Mouse (Mus musculus) stomach, postnatal 0 days (tissue): ENCODE data around the gene Gm5134. TPM values are rescaled to one million over a fixed set of nuclear protein-coding genes. Genes with fewer than 3 reads are reported as not detected.

Experiments used
- ATAC-seq: fragments of 200-750 bp; cut with Nextera tagmentation; 2 replicates; pipeline ENCODE4 v1.8.0; 2017; ENCODE audit not compliant: low FRiP score, low TSS enrichment
- DNase-seq: peaks from one replicate; pipeline ENCODE4 v3.0.0-alpha.2; 2016; ENCODE audit warnings: low spot score
- H3K27ac ChIP-seq: fragments of 300-500 bp; sonication (generic); replicated peaks from 2 replicates; pipeline ENCODE4 v1.5.1; 2014; ENCODE audit warnings: mild to moderate bottlenecking, control low read depth
- H3K27me3 ChIP-seq: fragments of 300-500 bp; sonication (generic); 2 replicates; pipeline ENCODE4 v1.6.1; 2014; ENCODE audit warnings: low read length; ENCODE audit not compliant: control insufficient read depth, insufficient read depth
- H3K36me3 ChIP-seq: fragments of 300-500 bp; sonication (generic); 2 replicates; pipeline ENCODE4 v1.6.1; 2014; ENCODE audit warnings: low read length, mixed read lengths; ENCODE audit not compliant: control insufficient read depth, insufficient read depth
- H3K4me1 ChIP-seq: fragments of 300-500 bp; sonication (generic); replicated peaks from 2 replicates; pipeline ENCODE4 v1.6.1; 2014; ENCODE audit warnings: antibody characterized with exemption; ENCODE audit not compliant: control insufficient read depth, insufficient read depth
- H3K4me2 ChIP-seq: fragments of 300-500 bp; sonication (generic); replicated peaks from 2 replicates; pipeline ENCODE4 v1.6.1; 2014; ENCODE audit warnings: low read depth, mild to moderate bottlenecking, control low read depth, moderate library complexity
- H3K4me3 ChIP-seq: fragments of 300-500 bp; sonication (generic); 2 replicates; pipeline ENCODE4 v1.5.1; 2014; ENCODE audit warnings: low read depth, low read length, control low read depth
- H3K9ac ChIP-seq: fragments of 300-500 bp; sonication (generic); 2 replicates; pipeline ENCODE4 v1.6.1; 2014; ENCODE audit warnings: mild to moderate bottlenecking, low read length, control low read depth, mixed read lengths
- H3K9me3 ChIP-seq: fragments of 300-500 bp; sonication (generic); 2 replicates; pipeline ENCODE4 v1.6.1; 2016; ENCODE audit warnings: low read length; ENCODE audit not compliant: control insufficient read depth
- CTCF ChIP-seq: IDR thresholded peaks from 2 replicates; pipeline ENCODE4 v1.5.1; 2016; ENCODE audit warnings: antibody characterized with exemption, low read depth, mild to moderate bottlenecking, moderate library complexity
- EP300 ChIP-seq: optimal IDR thresholded peaks from 2 replicates; pipeline ENCODE3; 2016; ENCODE audit warnings: antibody characterized with exemption
- WGBS: fragments of 180-500 bp; shearing (Covaris S2); extraction: QIAGEN DNeasy Blood & Tissue Kit; methylation state at CpG from one replicate; pipeline ENCODE4 v1.1.7; 2014; 5-methylcytosine and 5-hydroxymethylcytosine counted together
- polyA plus RNA-seq: library from polyadenylated mRNA; unstranded; fragments of >200 nt; fragmentation: Nextera tagmentation; extraction: Ambion mirVana; gene quantifications from 2 replicates; pipeline ENCODE4 v1.2.1, GENCODE M21; 2015

The Gm5134 gene
- polyA plus RNA-seq, 1 experiment from 2014 or later, result not detected

- Histone ChIP-seq H3K4me2 (0 out of 2 replicates have a peak overlapping the region, but pooled peaks have one; percentile 14), H3K9ac (no peak overlapping the region), H3K9me3 (no peaks in the 10 kb centered on the region), H3K27ac (no peak overlapping the region), H3K27me3 (no peaks in the 10 kb centered on the region), H3K36me3 (peaks cover 4% of the 10 kb centered on the region; the same call in 1 of the 2 replicates), H3K4me1 (peaks cover 4% of the 10 kb centered on the region; the same call in 1 of the 2 replicates), H3K4me3 (no peak overlapping the region)
- DNase-seq (no peak), ATAC-seq (no peak)
- TF ChIP-seq CTCF, result no peak
- no peak for TF ChIP-seq EP300
- WGBS, result 12% methylated on average over 6 of the region's 6 CpGs
These were observed 24.0 kb upstream of the Gm5134 start for GRCm38 (mm10) chr10:75930304-75930703.

GRCm38 (mm10) chr10:75931311-75931710, 23.0 kb upstream of the Gm5134 start:
- WGBS, result 12% methylated on average over 7 of the region's 7 CpGs
- ATAC-seq (no peak), DNase-seq (no peak)
- peak overlapping the region; percentile 82; the same call in 1 of the 2 replicates for H3K9ac ChIP-seq
- peak overlapping the region; percentile 58; the same call in 1 of the 2 replicates for H3K4me3 ChIP-seq
- H3K27ac ChIP-seq, result no peak overlapping the region
- no peaks in the 10 kb centered on the region for H3K9me3 ChIP-seq
- H3K36me3 ChIP-seq, result peaks cover under 1% of the 10 kb centered on the region; the same call in 1 of the 2 replicates
- TF ChIP-seq EP300 (no peak), CTCF (no peak)
- peak overlapping the region; percentile 91 for H3K4me2 ChIP-seq
- peaks cover 6% of the 10 kb centered on the region; the same call in 1 of the 2 replicates for H3K4me1 ChIP-seq
- no peaks in the 10 kb centered on the region for H3K27me3 ChIP-seq

- H3K27ac ChIP-seq, result peak overlapping the region; percentile 45; the same call in 1 of the 2 replicates
- DNase-seq (peak; percentile 81), ATAC-seq (peak; percentile 65)
- no peaks in the 10 kb centered on the region for H3K9me3 ChIP-seq
- WGBS, result 1% methylated on average over 41 of the region's 44 CpGs
- H3K4me1 ChIP-seq, result peaks cover 11% of the 10 kb centered on the region
- peak overlapping the region; percentile 58 for H3K4me3 ChIP-seq
- no peaks in the 10 kb centered on the region for H3K27me3 ChIP-seq
- H3K36me3 ChIP-seq, result no peaks in the 10 kb centered on the region
- peak overlapping the region; percentile 91 for H3K4me2 ChIP-seq
- peak overlapping the region; percentile 82 for H3K9ac ChIP-seq
- no peak for TF ChIP-seq EP300
- no peak for TF ChIP-seq CTCF
These were observed 22.1 kb upstream of the Gm5134 start for GRCm38 (mm10) chr10:75932081-75932678.

- peak within 1 kb of the TSS; percentile 45; the same call in 1 of the 2 replicates for H3K27ac ChIP-seq
- H3K9me3 ChIP-seq, result no peaks in the 10 kb centered on the region
- ATAC-seq, result no peak
- peaks cover 11% of the 10 kb centered on the region for H3K4me1 ChIP-seq
- WGBS, result 45% methylated on average over 6 of the region's 6 CpGs
- no peaks in the 10 kb centered on the region for H3K27me3 ChIP-seq
- H3K36me3 ChIP-seq, result no peaks in the 10 kb centered on the region
- H3K4me3 ChIP-seq, result peak within 1 kb of the TSS; percentile 58
- H3K4me2 ChIP-seq, result peak within 1 kb of the TSS; percentile 91
- peak within 1 kb of the TSS; percentile 82 for H3K9ac ChIP-seq
- TF ChIP-seq CTCF (no peak), EP300 (no peak)
- DNase-seq, result no peak
These were observed 21.4 kb upstream of the Gm5134 start, which contains the start of gene Chchd10 for GRCm38 (mm10) chr10:75932891-75933290. Gene Chchd10, plus strand, starts transcription at chr10:75933130.

- H3K4me2 ChIP-seq, result no peak overlapping the region; the same call in 1 of the 2 replicates
- no peaks in the 10 kb centered on the region for H3K36me3 ChIP-seq
- H3K4me3 ChIP-seq, result no peak overlapping the region
- ATAC-seq (no peak), DNase-seq (no peak)
- peaks cover 11% of the 10 kb centered on the region for H3K4me1 ChIP-seq
- H3K27me3 ChIP-seq, result no peaks in the 10 kb centered on the region
- H3K9ac ChIP-seq, result no peak overlapping the region
- no peak for TF ChIP-seq EP300
- TF ChIP-seq CTCF, result no peak
- H3K9me3 ChIP-seq, result no peaks in the 10 kb centered on the region
- H3K27ac ChIP-seq, result no peak overlapping the region
- WGBS, result 65% methylated on average over 1 of the region's 1 CpGs
These were observed 19.3 kb upstream of the Gm5134 start for GRCm38 (mm10) chr10:75934991-75935390.
